Mouse (Mus musculus) gastrocnemius, adult 18-20 months (tissue): ENCODE measurements at regions not wholly inside any gene's neighbourhood (a gene's known extent, or its start where the extent isn't known, plus 50 kb on each side); places are given as distances from the start of the nearest gene placed in this dataset.

Experiments used
- DNase-seq: peaks from one replicate; pipeline ENCODE4 v3.0.0; 2021; ENCODE audit warnings: low spot score

GRCm38 (mm10) chr2:160256251-160256650 is 77.7 kb downstream of the Gm826 start:
- no peak for DNase-seq

GRCm38 (mm10) chr2:160250228-160250627 is 83.7 kb downstream of the Gm826 start:
- DNase-seq, result no peak

- no peak for DNase-seq
Measured at GRCm38 (mm10) chr2:160249104-160250093, 84.6 kb downstream of the Gm826 start.

GRCm38 (mm10) chr2:160247286-160247685 is 86.7 kb downstream of the Gm826 start:
- DNase-seq, result no peak

- no peak for DNase-seq
Measured at GRCm38 (mm10) chr2:160246356-160246755, 87.6 kb downstream of the Gm826 start.

- no peak for DNase-seq
Measured at GRCm38 (mm10) chr2:160244866-160245265, 89.1 kb downstream of the Gm826 start.

GRCm38 (mm10) chr2:160240531-160241379 is 93.2 kb downstream of the Gm826 start:
- DNase-seq, result no peak

GRCm38 (mm10) chr2:160237436-160238104 is 96.4 kb downstream of the Gm826 start:
- DNase-seq, result no peak

- no peak for DNase-seq
Measured at GRCm38 (mm10) chr2:160236806-160237205, 97.2 kb downstream of the Gm826 start.

GRCm38 (mm10) chr2:160230786-160231185 is 103.2 kb downstream of the Gm826 start:
- no peak for DNase-seq

GRCm38 (mm10) chr2:160228331-160229035 is 105.5 kb downstream of the Gm826 start:
- DNase-seq, result no peak

GRCm38 (mm10) chr2:160225450-160225849 is 108.5 kb downstream of the Gm826 start:
- DNase-seq, result peak; percentile 32

GRCm38 (mm10) chr2:160223366-160223765 is 110.6 kb downstream of the Gm826 start:
- no peak for DNase-seq

GRCm38 (mm10) chr2:160221772-160222171 is 112.2 kb downstream of the Gm826 start:
- no peak for DNase-seq

- no peak for DNase-seq
Measured at GRCm38 (mm10) chr2:160220562-160221021, 113.4 kb downstream of the Gm826 start.

GRCm38 (mm10) chr2:160214032-160214812 is 119.7 kb downstream of the Gm826 start:
- DNase-seq, result no peak

- DNase-seq, result no peak
Measured at GRCm38 (mm10) chr2:160210507-160210906, 123.5 kb downstream of the Gm826 start.

GRCm38 (mm10) chr2:160209589-160210264 is 124.2 kb downstream of the Gm826 start:
- DNase-seq, result no peak

- no peak for DNase-seq
Measured at GRCm38 (mm10) chr2:160208295-160208694, 125.7 kb downstream of the Gm826 start.
